Mouse (Mus musculus) stomach, embryonic 16.5 days (tissue): Measurements from ENCODE around the gene Nln. TPM values are rescaled to one million over a fixed set of nuclear protein-coding genes. Genes with fewer than 3 reads are reported as not detected.

ENCODE experiments used
- ATAC-seq: fragments of 200-750 bp; cut with Nextera tagmentation; 2 replicates; pipeline ENCODE4 v1.8.0; 2017; ENCODE audit warnings: moderate number of reproducible peaks, moderate TSS enrichment; ENCODE audit not compliant: insufficient read depth, low FRiP score
- H3K27ac ChIP-seq: fragments of 300-500 bp; sonication (generic); 2 replicates; pipeline ENCODE4 v1.5.1; 2014; ENCODE audit warnings: low read length
- H3K27me3 ChIP-seq: fragments of 300-500 bp; sonication (generic); 2 replicates; pipeline ENCODE4 v1.6.1; 2014; ENCODE audit warnings: low read length, control low read depth, mixed read lengths; ENCODE audit not compliant: control insufficient read depth, insufficient read depth
- H3K36me3 ChIP-seq: fragments of 300-500 bp; sonication (generic); 2 replicates; pipeline ENCODE4 v1.6.1; 2014; ENCODE audit warnings: low read length; ENCODE audit not compliant: control insufficient read depth, insufficient read depth
- H3K4me1 ChIP-seq: fragments of 300-500 bp; sonication (generic); 2 replicates; pipeline ENCODE4 v1.6.1; 2014; ENCODE audit warnings: low read length, control low read depth, mixed read lengths; ENCODE audit not compliant: control insufficient read depth, insufficient read depth
- H3K4me2 ChIP-seq: fragments of 300-500 bp; sonication (generic); 2 replicates; pipeline ENCODE4 v1.6.1; 2014; ENCODE audit warnings: low read depth, low read length, mixed read lengths
- H3K4me3 ChIP-seq: fragments of 300-500 bp; sonication (generic); replicated peaks from 2 replicates; pipeline ENCODE4 v1.5.1; 2014; ENCODE audit warnings: mild to moderate bottlenecking, low read length
- H3K9ac ChIP-seq: fragments of 300-500 bp; sonication (generic); 2 replicates; pipeline ENCODE4 v1.6.1; 2014; ENCODE audit warnings: low read length
- H3K9me3 ChIP-seq: fragments of 300-500 bp; sonication (generic); replicated peaks from 2 replicates; pipeline ENCODE4 v1.6.1; 2016; ENCODE audit warnings: low read length, control low read depth; ENCODE audit not compliant: control insufficient read depth
- WGBS: fragments of 180-500 bp; shearing (Covaris S2); extraction: QIAGEN DNeasy Blood & Tissue Kit; methylation state at CpG from one replicate; pipeline ENCODE4 v1.1.7; 2014; 5-methylcytosine and 5-hydroxymethylcytosine counted together
- polyA plus RNA-seq: library from polyadenylated mRNA; unstranded; fragments of >200 nt; fragmentation: Nextera tagmentation; extraction: Ambion mirVana; gene quantifications from 2 replicates; pipeline ENCODE4 v1.2.1, GENCODE M21; 2015

Nln gene
- polyA plus RNA-seq, 1 experiment from 2014 or later = 23.6 TPM

GRCm38 (mm10) chr13:103975101-103975500 is 134.3 kb downstream of the Nln start:
- Histone ChIP-seq H3K9ac (no peak overlapping the region), H3K4me1 (peaks cover 21% of the 10 kb centered on the region), H3K27me3 (no peaks in the 10 kb centered on the region), H3K4me2 (no peak overlapping the region), H3K27ac (peak overlapping the region; percentile 36), H3K9me3 (no peaks in the 10 kb centered on the region), H3K36me3 (no peaks in the 10 kb centered on the region), H3K4me3 (no peak overlapping the region)
- ATAC-seq = peak; percentile 50; the same call in 1 of the 2 replicates
- WGBS = 54% methylated on average over 10 of the region's 10 CpGs

GRCm38 (mm10) chr13:103973977-103974376 is 135.4 kb downstream of the Nln start:
- 25% methylated on average over 5 of the region's 5 CpGs for WGBS
- H3K4me2 ChIP-seq = 0 out of 2 replicates have a peak overlapping the region, but pooled peaks have one; percentile 19
- no peak for ATAC-seq

More at GRCm38 (mm10) chr13:103973977-103974376, 135.4 kb downstream of the Nln start:
- Histone ChIP-seq H3K27ac (no peak overlapping the region), H3K9me3 (no peaks in the 10 kb centered on the region), H3K9ac (no peak overlapping the region), H3K4me1 (peaks cover 27% of the 10 kb centered on the region), H3K36me3 (no peaks in the 10 kb centered on the region), H3K4me3 (no peak overlapping the region), H3K27me3 (no peaks in the 10 kb centered on the region)

Other genes with a start within 250 kb of the Nln start
- gene Erbin, start 189.1 kb downstream of the Nln start, polyA plus RNA-seq = 16.3 and 18.3 TPM in 2 replicates
- gene Sgtb, start 127 bp upstream of the Nln start, polyA plus RNA-seq = 4.9 and 5.3 TPM in 2 replicates
- gene Trappc13, start 68.9 kb upstream of the Nln start, polyA plus RNA-seq = 58.7 and 61.0 TPM in 2 replicates
- 14.7 and 15.9 TPM in 2 replicates for gene Trim23, start 69.2 kb upstream of the Nln start, polyA plus RNA-seq
- 41.8 and 51.3 TPM in 2 replicates for gene Cenpk, start 119.0 kb upstream of the Nln start, polyA plus RNA-seq
- gene Ppwd1, start 119.2 kb upstream of the Nln start, polyA plus RNA-seq = 13.0 and 13.1 TPM in 2 replicates
- gene Adamts6, start 178.2 kb upstream of the Nln start, polyA plus RNA-seq = 1.8 and 2.6 TPM in 2 replicates